Mouse (Mus musculus) midbrain, embryonic 16.5 days (tissue): ENCODE results near the gene Slc35b1. TPM values are rescaled to one million over a fixed set of nuclear protein-coding genes. Genes with fewer than 3 reads are reported as not detected.

Experiments used
- ATAC-seq: fragments of 200-750 bp; cut with Nextera tagmentation; 2 replicates; pipeline ENCODE4 v1.8.0; 2017; ENCODE audit warnings: moderate TSS enrichment
- H3K27ac ChIP-seq: fragments of 300-500 bp; sonication (generic); 2 replicates; pipeline ENCODE4 v1.5.1; 2014; ENCODE audit warnings: mild to moderate bottlenecking, low read length, mixed read lengths
- H3K27me3 ChIP-seq: fragments of 300-500 bp; sonication (generic); 2 replicates; pipeline ENCODE4 v1.6.1; 2014; ENCODE audit warnings: low read depth, low read length, mixed read lengths; ENCODE audit not compliant: control insufficient read depth, insufficient read depth
- H3K36me3 ChIP-seq: fragments of 300-500 bp; sonication (generic); 2 replicates; pipeline ENCODE4 v1.6.1; 2014; ENCODE audit warnings: mild to moderate bottlenecking, low read length, moderate library complexity, mixed read lengths; ENCODE audit not compliant: control insufficient read depth, insufficient read depth
- H3K4me1 ChIP-seq: fragments of 300-500 bp; sonication (generic); 2 replicates; pipeline ENCODE4 v1.6.1; 2014; ENCODE audit warnings: mild to moderate bottlenecking, low read length, mixed read lengths; ENCODE audit not compliant: control insufficient read depth, insufficient read depth
- H3K4me2 ChIP-seq: fragments of 300-500 bp; sonication (generic); 2 replicates; pipeline ENCODE4 v1.6.1; 2014; ENCODE audit warnings: mild to moderate bottlenecking, low read length, mixed read lengths
- H3K4me3 ChIP-seq: fragments of 300-500 bp; sonication (generic); 2 replicates; pipeline ENCODE4 v1.5.1; 2014; ENCODE audit warnings: low read depth, mild to moderate bottlenecking, low read length, moderate library complexity, mixed read lengths
- H3K9ac ChIP-seq: fragments of 300-500 bp; sonication (generic); 2 replicates; pipeline ENCODE4 v1.6.1; 2014; ENCODE audit warnings: low read depth, low read length, mixed read lengths
- H3K9me3 ChIP-seq: fragments of 300-500 bp; sonication (generic); replicated peaks from 2 replicates; pipeline ENCODE4 v1.6.1; 2014; ENCODE audit warnings: mild to moderate bottlenecking, low read length, mixed read lengths; ENCODE audit not compliant: control insufficient read depth, poor library complexity, severe bottlenecking
- WGBS: fragments of 180-500 bp; shearing (Covaris S2); extraction: QIAGEN DNeasy Blood & Tissue Kit; methylation state at CpG from one replicate; pipeline ENCODE4 v1.1.7; 2014; 5-methylcytosine and 5-hydroxymethylcytosine counted together
- polyA plus RNA-seq: library from polyadenylated mRNA; unstranded; fragments of >200 nt; fragmentation: Nextera tagmentation; extraction: Ambion mirVana; gene quantifications from 2 replicates; pipeline ENCODE4 v1.2.1, GENCODE M21; 2015

Slc35b1 gene
- polyA plus RNA-seq, 1 experiment from 2014 or later: 157 TPM

- Histone ChIP-seq H3K4me3 (no peak overlapping the region), H3K27me3 (no peaks in the 10 kb centered on the region), H3K9me3 (no peaks in the 10 kb centered on the region), H3K9ac (no peak overlapping the region), H3K36me3 (no peaks in the 10 kb centered on the region), H3K4me2 (no peak overlapping the region), H3K27ac (0 out of 2 replicates have a peak overlapping the region, but pooled peaks have one; percentile 31), H3K4me1 (no peaks in the 10 kb centered on the region)
- ATAC-seq: no peak
- 62% methylated on average over 15 of the region's 15 CpGs for WGBS
Measured at GRCm38 (mm10) chr11:95369964-95370890, 14.3 kb upstream of the Slc35b1 start.

- 95% methylated on average over 7 of the region's 7 CpGs for WGBS
Measured at GRCm38 (mm10) chr11:95371182-95371581, 13.3 kb upstream of the Slc35b1 start.

GRCm38 (mm10) chr11:95378926-95379325, 5.6 kb upstream of the Slc35b1 start:
- no peak for ATAC-seq
- H3K9me3 ChIP-seq: no peaks in the 10 kb centered on the region
- H3K4me1 ChIP-seq: no peaks in the 10 kb centered on the region
- no peak overlapping the region for H3K4me3 ChIP-seq
- no peaks in the 10 kb centered on the region for H3K27me3 ChIP-seq
- H3K36me3 ChIP-seq: no peaks in the 10 kb centered on the region
- H3K9ac ChIP-seq: no peak overlapping the region
- no peak overlapping the region for H3K4me2 ChIP-seq
- WGBS: 79% methylated on average over 9 of the region's 9 CpGs
- no peak overlapping the region for H3K27ac ChIP-seq

More at GRCm38 (mm10) chr11:95371182-95371581, 13.3 kb upstream of the Slc35b1 start:
- no peaks in the 10 kb centered on the region for H3K9me3 ChIP-seq
- no peaks in the 10 kb centered on the region for H3K36me3 ChIP-seq
- no peak overlapping the region for H3K4me2 ChIP-seq
- no peak overlapping the region for H3K4me3 ChIP-seq
- no peak for ATAC-seq
- H3K27ac ChIP-seq: no peak overlapping the region
- no peak overlapping the region for H3K9ac ChIP-seq
- no peaks in the 10 kb centered on the region for H3K4me1 ChIP-seq
- H3K27me3 ChIP-seq: no peaks in the 10 kb centered on the region

- no peak for ATAC-seq
- Histone ChIP-seq H3K27me3 (no peaks in the 10 kb centered on the region), H3K9me3 (no peaks in the 10 kb centered on the region), H3K4me2 (no peak overlapping the region), H3K4me3 (no peak overlapping the region), H3K27ac (no peak overlapping the region), H3K36me3 (no peaks in the 10 kb centered on the region), H3K9ac (no peak overlapping the region), H3K4me1 (0 out of 2 replicates have a peak, but pooled peaks cover 2% of the 10 kb centered on the region)
- 81% methylated on average over 5 of the region's 5 CpGs for WGBS
Measured at GRCm38 (mm10) chr11:95379552-95379951, 4.9 kb upstream of the Slc35b1 start.

GRCm38 (mm10) chr11:95380711-95381110, 3.8 kb upstream of the Slc35b1 start:
- no peak overlapping the region for H3K4me3 ChIP-seq
- H3K36me3 ChIP-seq: no peaks in the 10 kb centered on the region
- H3K27me3 ChIP-seq: no peaks in the 10 kb centered on the region
- no peak overlapping the region for H3K4me2 ChIP-seq
- ATAC-seq: no peak
- H3K9me3 ChIP-seq: no peaks in the 10 kb centered on the region
- H3K9ac ChIP-seq: no peak overlapping the region
- WGBS: 96% methylated on average over 7 of the region's 7 CpGs
- H3K4me1 ChIP-seq: peaks cover 6% of the 10 kb centered on the region
- no peak overlapping the region for H3K27ac ChIP-seq

- no peak for ATAC-seq
- 100% methylated on average over 1 of the region's 1 CpGs for WGBS
- Histone ChIP-seq H3K4me1 (peaks cover 11% of the 10 kb centered on the region), H3K36me3 (no peaks in the 10 kb centered on the region), H3K9ac (no peak overlapping the region), H3K9me3 (no peaks in the 10 kb centered on the region), H3K4me3 (no peak overlapping the region), H3K27ac (no peak overlapping the region), H3K4me2 (no peak overlapping the region), H3K27me3 (no peaks in the 10 kb centered on the region)
Measured at GRCm38 (mm10) chr11:95381146-95381545, 3.3 kb upstream of the Slc35b1 start.

- Histone ChIP-seq H3K4me1 (peaks cover 17% of the 10 kb centered on the region), H3K27me3 (no peaks in the 10 kb centered on the region), H3K9ac (no peak overlapping the region), H3K9me3 (no peaks in the 10 kb centered on the region), H3K4me3 (no peak overlapping the region), H3K36me3 (peaks cover 10% of the 10 kb centered on the region), H3K27ac (no peak overlapping the region), H3K4me2 (no peak overlapping the region)
- no peak for ATAC-seq
- WGBS: 84% methylated on average over 5 of the region's 5 CpGs
Measured at GRCm38 (mm10) chr11:95383331-95383986, 1.0 kb upstream of the Slc35b1 start.

GRCm38 (mm10) chr11:95384004-95384318, 531 bp upstream of the Slc35b1 start:
- peak overlapping the region; percentile 50; the same call in 1 of the 2 replicates for H3K9ac ChIP-seq
- H3K27ac ChIP-seq: peak overlapping the region; percentile 43; the same call in 1 of the 2 replicates
- no peak for ATAC-seq
- H3K27me3 ChIP-seq: no peaks in the 10 kb centered on the region
- 40% methylated on average over 9 of the region's 9 CpGs for whole genome bisulfite sequencing
- H3K9me3 ChIP-seq: no peaks in the 10 kb centered on the region
- H3K36me3 ChIP-seq: peaks cover 10% of the 10 kb centered on the region
- H3K4me1 ChIP-seq: peaks cover 17% of the 10 kb centered on the region
- H3K4me3 ChIP-seq: peak overlapping the region; percentile 80
- H3K4me2 ChIP-seq: peak overlapping the region; percentile 49

- Histone ChIP-seq H3K36me3 (peaks cover 13% of the 10 kb centered on the region), H3K9ac (peak overlapping the region; percentile 84), H3K27me3 (no peaks in the 10 kb centered on the region), H3K4me1 (peaks cover 17% of the 10 kb centered on the region), H3K4me3 (peak overlapping the region; percentile 80), H3K27ac (peak overlapping the region; percentile 88), H3K4me2 (peak overlapping the region; percentile 75), H3K9me3 (no peaks in the 10 kb centered on the region)
- WGBS: under 1% methylated on average over 14 of the region's 14 CpGs
- ATAC-seq: peak; percentile 54
Measured at GRCm38 (mm10) chr11:95384973-95385320, 455 bp downstream of the Slc35b1 start.
